Mouse (Mus musculus) cortical plate, adult 2 months (tissue): ENCODE measurements around the gene Abca7.

Experiments
- CTCF ChIP-seq: fragments of 200-500 bp; IDR thresholded peaks from 2 replicates; pipeline ENCODE4 v1.5.1; 2011; ENCODE audit warnings: mild to moderate bottlenecking, control low read depth, low read length; ENCODE audit not compliant: insufficient read depth; ENCODE audit errors: extremely low read depth
- POLR2A ChIP-seq: fragments of 200-500 bp; IDR thresholded peaks from 2 replicates; pipeline ENCODE4 v1.6.1; 2011; ENCODE audit warnings: mild to moderate bottlenecking, low read length, control low read depth; ENCODE audit not compliant: insufficient read depth; ENCODE audit errors: extremely low read depth

DNA sequence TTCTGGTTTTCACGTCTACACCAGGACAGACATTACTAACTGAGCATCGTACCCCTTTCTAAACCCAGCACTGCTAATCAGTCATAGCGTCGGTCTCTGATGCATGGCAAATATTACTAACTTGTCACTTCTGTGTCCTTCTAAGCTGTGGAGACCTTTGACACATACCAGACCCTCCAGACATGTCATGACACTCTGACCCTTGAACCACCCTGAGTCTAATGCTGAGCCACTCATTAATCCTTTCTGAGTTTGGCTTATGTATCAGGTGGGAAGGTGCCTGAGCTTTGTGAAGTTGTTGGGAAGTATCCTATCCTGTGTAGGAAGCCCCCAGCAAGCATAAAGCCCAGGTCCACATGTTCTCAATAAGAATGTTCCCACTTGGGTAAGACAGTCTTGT lies 46.4 kb upstream of the Abca7 start:
- TF ChIP-seq CTCF (no peak), POLR2A (no peak)
